Mouse (Mus musculus) splenic B cell, adult 2 months (primary cell): ENCODE measurements at regions not wholly inside any gene's neighbourhood (a gene's known extent, or its start where the extent isn't known, plus 50 kb on each side); places are given as distances from the start of the nearest gene placed in this dataset.

ENCODE experiments used
- DNase-seq: peaks from one replicate; pipeline ENCODE4 v3.0.0-alpha.2; 2011; ENCODE audit warnings: low read depth, low spot score
- H3K27me3 ChIP-seq: 2 replicates; pipeline ENCODE4 v1.6.1; 2012; ENCODE audit warnings: mild to moderate bottlenecking, low read length, moderate library complexity, mixed read lengths; ENCODE audit not compliant: control insufficient read depth, poor library complexity, insufficient read depth, severe bottlenecking
- H3K36me3 ChIP-seq: 2 replicates; pipeline ENCODE4 v1.6.1; 2012; ENCODE audit warnings: mild to moderate bottlenecking, low read length, moderate library complexity, mixed read lengths; ENCODE audit not compliant: control insufficient read depth, poor library complexity, insufficient read depth, severe bottlenecking

DNA sequence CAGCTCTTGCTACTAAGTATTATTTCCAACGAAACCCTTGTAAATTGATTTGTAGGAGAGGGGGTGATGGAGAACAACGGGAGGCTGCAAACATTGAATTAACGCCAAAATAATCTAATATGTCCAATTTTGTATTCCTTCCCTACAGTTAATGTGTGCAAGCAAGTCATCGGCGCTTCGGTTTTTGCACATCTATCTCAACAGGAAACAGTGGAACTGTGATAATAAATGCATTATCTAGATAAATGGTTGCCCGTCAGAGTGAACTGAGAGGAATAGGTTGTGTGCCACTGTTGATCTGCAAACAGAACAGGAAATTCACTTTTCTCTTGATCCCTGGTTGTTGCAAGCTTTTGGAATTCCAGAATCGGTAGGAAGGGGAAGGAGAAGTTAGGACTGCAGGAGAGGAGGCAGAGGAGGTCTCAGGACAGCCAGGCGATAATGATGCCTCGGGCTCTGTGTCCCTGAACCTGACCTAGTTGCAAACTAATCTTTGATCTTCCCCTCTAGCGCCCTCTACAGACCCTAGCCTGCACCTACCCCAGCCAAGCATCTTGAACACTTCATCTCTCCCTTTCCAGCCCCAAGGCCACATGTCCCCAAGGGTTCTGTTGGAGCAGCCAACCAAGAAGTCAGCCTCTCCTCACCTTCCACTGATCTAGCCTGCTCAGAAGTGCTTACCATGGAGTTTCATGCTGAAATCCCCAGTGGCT, 221.8 kb upstream of the Hs6st1 start:
- Histone ChIP-seq H3K27me3 (no peaks in the 10 kb centered on the region), H3K36me3 (no peaks in the 10 kb centered on the region)
- DNase-seq = peak; percentile 52

DNA sequence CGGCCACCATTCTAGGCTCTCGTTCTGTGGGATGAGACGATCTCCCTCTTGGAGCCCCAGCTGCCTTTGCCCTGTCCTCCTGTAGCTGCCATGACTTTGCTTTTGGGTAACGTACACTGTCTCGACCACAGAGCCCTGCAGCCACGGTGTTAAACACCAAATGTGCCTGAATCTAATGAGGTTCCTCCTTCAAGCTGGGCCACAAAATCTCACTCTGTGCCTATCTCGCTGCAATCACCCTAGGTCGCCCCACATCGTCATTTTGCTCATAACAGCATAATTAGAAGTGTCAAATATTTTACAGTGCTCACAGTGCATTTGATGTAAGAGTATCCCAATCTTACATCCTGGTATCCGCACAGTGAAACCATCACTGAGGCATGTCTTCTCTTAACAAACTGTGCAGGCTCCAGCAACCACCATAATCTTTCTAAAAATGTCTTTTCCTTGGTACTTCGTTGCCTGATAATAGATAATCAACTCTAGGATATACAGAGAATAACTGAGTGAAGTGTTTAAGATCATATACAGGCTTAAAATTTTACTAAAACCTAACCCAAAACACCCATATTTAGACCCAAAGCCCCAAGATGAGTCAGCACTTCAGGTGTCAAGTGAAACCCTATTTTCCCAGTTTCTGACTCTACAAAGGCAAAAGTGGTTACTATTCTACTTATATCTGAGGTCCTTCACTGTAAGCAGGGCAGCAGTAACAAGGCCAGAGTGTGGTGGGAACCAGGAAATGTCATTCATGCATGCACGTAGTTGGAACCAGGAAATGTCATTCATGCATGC, 219.8 kb upstream of the Hs6st1 start:
- H3K36me3 ChIP-seq = no peaks in the 10 kb centered on the region
- H3K27me3 ChIP-seq = no peaks in the 10 kb centered on the region
- DNase-seq = no peak

DNA sequence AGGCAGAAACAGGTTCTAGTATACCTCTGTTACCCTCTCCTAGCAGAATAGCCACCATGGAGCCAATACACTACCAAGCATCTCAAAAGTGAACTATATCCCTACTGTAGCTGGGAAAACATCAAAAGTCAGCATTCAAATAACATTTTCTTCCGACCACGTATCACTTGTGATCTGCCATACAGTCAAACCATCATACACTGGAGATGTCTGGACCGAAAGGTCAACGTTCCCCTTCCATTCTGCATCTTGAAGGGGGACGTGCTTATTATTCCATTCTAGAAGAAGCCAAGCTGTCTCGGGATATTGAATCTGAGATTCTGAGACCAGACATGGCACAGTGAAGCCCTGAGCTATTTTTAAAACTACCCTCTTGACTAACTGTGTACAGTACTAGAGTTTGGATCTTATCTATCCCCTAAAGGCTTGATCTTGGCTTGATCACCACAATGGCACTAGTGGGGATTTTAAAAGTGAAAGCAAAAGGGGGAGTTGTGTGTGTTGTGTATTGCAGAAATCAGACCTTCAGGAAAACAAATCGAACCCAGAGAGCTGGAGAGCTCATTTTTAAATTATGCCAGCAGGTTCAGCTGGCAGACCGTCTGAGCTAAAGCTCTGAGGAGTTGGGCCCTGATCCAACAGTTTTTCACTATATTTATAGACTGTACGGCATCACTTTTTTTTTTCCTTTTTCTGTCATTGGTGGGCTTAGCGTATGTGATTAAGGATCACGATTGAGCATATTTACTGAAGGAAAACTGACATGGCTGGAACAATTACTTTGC, 218.6 kb upstream of the Hs6st1 start:
- Histone ChIP-seq H3K27me3 (no peaks in the 10 kb centered on the region), H3K36me3 (no peaks in the 10 kb centered on the region)
- no peak for DNase-seq

DNA sequence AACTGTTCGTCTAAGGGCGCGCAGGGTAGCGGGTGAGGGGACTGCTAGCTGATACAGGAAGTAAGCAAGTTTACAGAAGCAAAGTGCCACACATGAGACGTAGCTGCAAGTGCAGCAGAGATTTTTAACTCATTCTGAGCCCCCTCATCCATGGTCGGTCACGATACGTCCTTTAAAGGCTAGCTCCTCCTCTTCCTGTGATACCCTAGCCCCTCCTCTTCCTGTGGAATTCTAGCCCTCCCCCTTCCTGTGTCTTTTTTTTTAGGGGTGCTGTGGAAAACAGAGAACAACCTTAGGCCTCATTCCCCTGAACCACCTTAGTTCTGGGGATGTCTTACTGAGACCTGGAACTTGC, 218.0 kb upstream of the Hs6st1 start:
- DNase-seq = no peak
- no peaks in the 10 kb centered on the region for H3K36me3 ChIP-seq
- H3K27me3 ChIP-seq = no peaks in the 10 kb centered on the region

DNA sequence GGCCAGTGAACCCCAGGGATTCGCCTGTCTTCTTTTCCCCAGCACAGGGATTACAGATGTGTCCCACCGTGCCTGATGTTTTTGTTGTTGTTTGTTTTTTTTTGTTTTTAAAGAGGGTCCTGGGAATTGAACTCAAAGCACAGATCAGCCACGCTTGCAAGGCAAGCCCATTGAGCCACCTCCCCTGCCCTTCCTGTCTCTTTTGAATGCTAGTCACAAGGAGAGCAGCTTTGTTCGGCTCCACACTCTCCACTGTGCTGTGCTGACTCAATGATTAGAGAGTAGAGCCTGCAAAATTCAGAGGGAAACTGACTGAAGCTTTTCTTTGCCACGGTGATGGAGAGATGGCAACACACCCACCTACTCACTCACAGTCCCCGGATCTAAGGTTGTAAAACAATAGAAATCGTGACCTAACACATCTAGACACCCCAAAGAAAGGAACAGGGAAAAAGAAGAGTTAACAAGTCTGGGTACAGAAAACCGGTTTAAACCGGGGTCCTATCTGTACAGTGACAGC, 217.6 kb upstream of the Hs6st1 start:
- H3K36me3 ChIP-seq = no peaks in the 10 kb centered on the region

DNA sequence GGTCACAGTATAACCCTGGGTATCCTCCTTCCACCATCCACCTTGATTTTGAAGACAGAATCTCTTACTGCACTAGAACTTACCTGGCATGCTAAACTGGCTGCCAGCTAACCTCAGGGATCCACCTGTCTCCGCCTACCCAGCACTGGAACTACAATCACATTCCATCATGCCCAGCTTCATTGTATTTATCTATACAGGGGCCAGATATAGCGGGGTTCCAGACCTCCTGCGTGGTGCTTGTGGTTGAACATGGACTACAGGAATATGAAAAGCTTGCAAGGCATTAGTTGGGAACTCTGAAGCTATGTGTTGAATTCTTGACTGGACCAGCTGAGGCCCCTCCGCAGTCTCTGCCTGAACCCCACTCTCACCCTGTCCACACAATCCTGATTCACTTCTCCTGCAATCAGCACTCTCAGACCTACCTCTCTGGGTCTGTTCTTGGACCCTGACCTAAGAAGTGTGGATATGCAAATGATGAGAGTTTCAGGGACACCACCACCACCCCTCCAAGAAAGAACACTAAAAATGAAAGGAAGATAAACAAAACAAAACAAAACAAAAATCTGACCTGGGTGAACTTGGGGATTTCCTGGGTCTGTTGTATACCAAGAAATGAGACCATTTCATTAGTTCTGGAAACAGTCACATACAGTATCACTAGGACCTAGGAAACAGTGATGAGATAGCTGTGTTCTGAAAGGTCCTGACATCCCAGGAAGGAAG, 216.4 kb upstream of the Hs6st1 start:
- Histone ChIP-seq H3K27me3 (no peaks in the 10 kb centered on the region), H3K36me3 (no peaks in the 10 kb centered on the region)
- no peak for DNase-seq

More for the DNA sequence above, 217.6 kb upstream of the Hs6st1 start:
- H3K27me3 ChIP-seq = no peaks in the 10 kb centered on the region
- DNase-seq = no peak

DNA sequence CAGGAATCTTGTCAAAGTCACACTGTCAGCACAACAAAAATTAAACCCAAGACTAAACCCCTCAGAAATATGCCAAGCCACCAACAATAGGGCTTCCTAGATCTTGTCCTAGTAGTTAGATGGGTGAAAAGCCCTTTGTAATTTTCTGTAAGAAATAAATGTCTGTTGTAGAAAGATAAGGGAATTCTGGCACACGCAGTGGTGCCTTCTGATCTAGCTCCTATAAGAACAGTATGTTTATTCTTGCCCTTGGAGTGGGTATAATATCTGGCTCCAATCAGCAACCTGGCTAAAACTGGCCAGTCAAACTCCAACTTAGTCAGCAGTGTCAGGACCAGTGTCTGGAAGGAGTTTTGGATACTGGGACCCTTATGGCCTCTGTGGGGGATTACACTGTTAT, 215.2 kb upstream of the Hs6st1 start:
- H3K36me3 ChIP-seq = no peaks in the 10 kb centered on the region
- no peaks in the 10 kb centered on the region for H3K27me3 ChIP-seq
- DNase-seq = no peak

DNA sequence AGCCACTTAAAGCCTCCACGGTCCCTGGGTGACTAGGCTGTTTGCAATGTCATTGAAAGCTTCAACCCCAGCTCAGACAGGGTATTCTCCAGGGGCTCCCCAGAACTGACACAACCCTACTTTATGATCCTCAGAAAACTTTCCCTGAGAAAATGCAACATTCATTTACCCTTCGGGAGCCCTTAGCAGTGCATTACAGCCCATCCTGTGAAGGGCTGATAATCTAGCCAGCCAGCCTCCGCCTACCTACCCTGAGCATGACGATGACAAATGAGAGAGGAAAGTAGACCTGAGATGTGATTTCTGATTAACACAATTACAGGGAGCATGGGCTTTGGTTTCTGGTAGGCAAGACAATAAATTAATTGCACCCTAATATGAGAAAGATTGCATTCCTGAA, 212.6 kb upstream of the Hs6st1 start:
- no peak for DNase-seq
- no peaks in the 10 kb centered on the region for H3K27me3 ChIP-seq
- no peaks in the 10 kb centered on the region for H3K36me3 ChIP-seq

DNA sequence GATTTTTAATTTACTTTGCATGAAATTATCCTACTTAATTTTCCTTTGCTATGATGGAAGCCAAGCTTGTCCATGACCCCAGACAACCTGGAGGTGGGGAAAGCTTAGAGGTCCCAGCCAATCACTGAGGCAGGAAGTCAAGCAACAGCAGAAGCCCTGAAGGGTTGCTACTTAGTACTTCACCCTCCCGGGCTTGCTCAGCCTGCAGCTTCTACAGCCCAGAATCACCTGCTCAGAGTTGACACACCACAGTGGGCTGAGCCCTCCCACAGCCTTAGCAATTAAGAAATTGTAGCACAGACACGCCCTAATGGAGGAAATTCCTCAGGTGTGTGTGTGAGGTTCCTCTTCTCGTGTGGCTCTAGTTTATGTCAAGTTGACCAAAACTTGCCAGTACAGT, 209.9 kb upstream of the Hs6st1 start:
- Histone ChIP-seq H3K27me3 (no peaks in the 10 kb centered on the region), H3K36me3 (no peaks in the 10 kb centered on the region)
- DNase-seq = peak; percentile 24

DNA sequence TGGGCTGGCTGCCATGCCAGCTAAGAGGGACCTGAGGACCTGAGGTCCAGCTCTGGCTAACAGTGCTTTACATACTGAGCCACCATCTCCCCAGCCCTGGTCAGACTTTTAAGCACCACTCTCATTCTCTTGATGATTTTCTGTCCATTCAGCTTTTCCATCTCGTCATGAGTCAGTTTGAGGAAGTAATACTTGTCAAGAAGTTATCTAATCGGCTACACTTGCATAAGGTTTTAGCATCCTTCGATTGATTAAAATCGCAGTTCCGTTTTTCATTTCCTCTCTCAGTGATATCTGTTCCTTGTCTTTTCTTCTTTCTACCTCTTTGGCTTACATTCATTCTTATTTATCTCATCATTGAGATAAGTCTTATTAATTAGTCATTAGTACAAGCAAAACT, 207.4 kb upstream of the Hs6st1 start:
- DNase-seq = peak; percentile 86
- H3K36me3 ChIP-seq = no peaks in the 10 kb centered on the region
- no peaks in the 10 kb centered on the region for H3K27me3 ChIP-seq

DNA sequence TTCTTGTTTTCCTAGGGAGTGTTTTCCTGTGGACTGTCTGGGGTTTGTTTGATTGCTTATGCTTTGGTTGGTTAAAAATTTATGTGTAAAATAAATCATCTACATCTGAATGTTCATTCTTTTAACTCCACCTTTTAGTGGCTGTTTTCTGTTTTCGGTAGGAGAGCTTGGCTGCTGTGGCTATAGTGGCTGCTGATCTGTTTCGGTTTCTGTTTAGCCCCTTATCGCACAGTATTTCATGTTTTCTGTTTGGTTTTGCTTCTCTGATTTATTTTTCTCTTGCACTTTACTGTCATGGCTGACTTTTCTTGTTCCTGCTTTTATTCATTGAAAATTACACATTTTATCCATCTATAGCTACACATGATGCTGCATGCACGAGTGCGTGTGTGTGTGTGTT, 206.0 kb upstream of the Hs6st1 start:
- H3K27me3 ChIP-seq = no peaks in the 10 kb centered on the region

DNA sequence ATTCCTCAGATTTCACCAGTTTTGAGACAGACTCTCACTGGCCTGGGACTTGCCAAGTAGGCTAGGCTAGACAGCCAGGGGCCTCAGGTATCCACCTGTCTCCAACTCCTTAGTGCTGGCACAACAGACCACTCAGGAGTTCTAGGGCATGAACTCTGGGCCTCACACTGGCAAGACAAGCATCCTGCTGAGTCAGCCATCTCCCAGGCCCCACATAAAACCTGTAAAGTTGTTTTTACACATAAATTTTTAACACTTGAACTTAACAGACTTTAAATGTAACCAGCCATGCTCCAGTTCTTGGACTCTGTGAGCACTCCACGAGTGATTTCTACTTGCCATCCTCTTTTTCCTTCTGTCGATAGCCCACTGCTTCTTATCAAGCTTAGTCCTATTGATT, 205.5 kb upstream of the Hs6st1 start:
- H3K27me3 ChIP-seq = no peaks in the 10 kb centered on the region
- DNase-seq = no peak
- no peaks in the 10 kb centered on the region for H3K36me3 ChIP-seq

More for the DNA sequence above, 206.0 kb upstream of the Hs6st1 start:
- peak; percentile 27 for DNase-seq
- H3K36me3 ChIP-seq = no peaks in the 10 kb centered on the region

DNA sequence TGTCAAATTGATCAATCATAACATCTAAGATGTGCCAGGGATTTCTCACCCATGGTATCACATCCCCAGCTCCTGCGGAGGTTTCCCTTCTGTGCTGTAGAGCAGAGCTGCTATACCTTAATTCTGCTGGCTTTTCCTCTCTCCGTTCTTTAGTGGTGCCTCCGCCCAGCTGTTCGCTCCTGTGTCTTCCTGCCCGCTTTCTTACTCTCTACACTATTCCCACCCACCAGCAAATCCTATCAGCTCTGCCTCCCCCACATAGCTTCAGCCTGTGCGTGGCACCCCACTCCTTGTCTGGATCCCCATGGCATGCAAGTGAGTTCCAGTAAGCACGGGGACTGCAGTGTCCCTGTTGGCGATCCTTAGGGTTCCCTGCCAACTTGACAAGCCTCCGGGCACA, 204.0 kb upstream of the Hs6st1 start:
- no peak for DNase-seq
- Histone ChIP-seq H3K27me3 (no peaks in the 10 kb centered on the region), H3K36me3 (no peaks in the 10 kb centered on the region)

DNA sequence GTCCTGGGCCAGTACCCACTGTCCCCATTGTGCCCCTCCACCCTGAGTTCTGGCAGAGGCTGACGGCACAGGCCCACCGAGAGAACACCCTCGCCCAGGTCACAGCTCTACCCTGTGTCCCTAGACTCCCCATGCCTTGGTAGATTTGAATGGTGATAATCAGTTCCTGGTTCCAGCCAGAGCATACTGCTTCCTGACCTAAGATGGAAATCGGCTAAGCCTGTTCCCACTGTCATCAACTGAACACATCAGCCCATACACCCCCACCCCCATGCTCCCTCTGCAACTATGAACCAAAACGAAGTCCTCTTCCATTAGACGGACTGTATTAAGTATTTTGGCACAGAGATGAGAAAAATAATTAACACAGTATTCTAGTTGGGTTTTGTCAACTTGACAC, 202.9 kb upstream of the Hs6st1 start:
- DNase-seq = no peak
- Histone ChIP-seq H3K36me3 (no peaks in the 10 kb centered on the region), H3K27me3 (no peaks in the 10 kb centered on the region)
